Mouse (Mus musculus) testis, adult 2 months (tissue): ENCODE data around the gene Tmsb15b1.
"Not testable (repeated sequence)": the region's sequence is repeated elsewhere in the genome, so short reads cannot be mapped to it uniquely, and the experiment has no call there.

Source experiments
- CTCF ChIP-seq: fragments of 200-500 bp; IDR thresholded peaks from 2 replicates; pipeline ENCODE4 v1.5.1; 2012; ENCODE audit warnings: low read depth, mild to moderate bottlenecking, inconsistent platforms, low read length, moderate library complexity; ENCODE audit not compliant: control insufficient read depth, insufficient read depth, insufficient replicate concordance
- POLR2A ChIP-seq: fragments of 200-500 bp; IDR thresholded peaks from 2 replicates; pipeline ENCODE4 v1.6.1; 2012; ENCODE audit warnings: low read depth, mild to moderate bottlenecking, inconsistent platforms, low read length, moderate library complexity; ENCODE audit not compliant: control insufficient read depth

GRCm38 (mm10) chrX:136975397-136975796 is 1.3 kb downstream of the Tmsb15b1 start, which contains the start of gene Tmsb15b2:
- not testable (repeated sequence) for TF ChIP-seq CTCF, POLR2A
